Mouse (Mus musculus): ENCODE data around the gene Plekhh3.

DNA sequence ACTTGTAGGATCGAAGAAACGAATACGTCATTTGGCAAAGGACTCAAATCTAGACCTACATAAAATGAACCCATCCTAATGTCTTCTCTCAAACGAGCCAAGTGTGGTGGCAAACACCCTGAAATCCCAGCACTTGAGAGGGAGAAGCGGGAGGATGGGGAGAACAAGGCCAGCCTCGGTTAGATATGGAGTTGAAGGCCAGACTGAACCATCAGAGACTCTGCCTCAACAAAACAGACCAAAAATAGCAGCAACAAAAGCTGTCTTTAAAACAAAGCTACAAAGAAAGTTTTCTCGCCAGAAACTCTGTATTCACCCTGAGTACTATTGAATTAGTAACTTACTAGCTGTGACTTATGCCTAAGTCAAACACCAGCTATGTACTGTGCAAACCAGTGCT is 34.2 kb downstream of the Plekhh3 start:
- no peak for TF ChIP-seq CTCF (IDR thresholded peaks at IDR 0.05; ENCODE audit: low read depth, low read length)
- no peak for TF ChIP-seq POLR2A (IDR thresholded peaks at IDR 0.05; ENCODE audit: borderline replicate concordance, low read depth, low read length)
